Mouse (Mus musculus) intestine, postnatal 0 days (tissue): ENCODE measurements around the gene Ccnt1. TPM values are rescaled to one million over a fixed set of nuclear protein-coding genes. Genes with fewer than 3 reads are reported as not detected.

Experiments
- ATAC-seq: fragments of 200-750 bp; cut with Nextera tagmentation; 2 replicates; pipeline ENCODE4 v1.8.0; 2017; ENCODE audit warnings: mild to moderate bottlenecking, moderate TSS enrichment, moderate library complexity
- H3K27ac ChIP-seq: fragments of 300-500 bp; sonication (generic); 2 replicates; pipeline ENCODE4 v1.5.1; 2014; ENCODE audit warnings: mild to moderate bottlenecking, low read depth, low read length, moderate library complexity
- H3K27me3 ChIP-seq: fragments of 300-500 bp; sonication (generic); replicated peaks from 2 replicates; pipeline ENCODE4 v1.6.1; 2014; ENCODE audit warnings: low read length, mixed read lengths; ENCODE audit not compliant: control insufficient read depth, insufficient read depth
- H3K36me3 ChIP-seq: fragments of 300-500 bp; sonication (generic); 2 replicates; pipeline ENCODE4 v1.6.1; 2014; ENCODE audit warnings: mild to moderate bottlenecking, moderate library complexity; ENCODE audit not compliant: control insufficient read depth, insufficient read depth
- H3K4me1 ChIP-seq: fragments of 300-500 bp; sonication (generic); replicated peaks from 2 replicates; pipeline ENCODE4 v1.6.1; 2014; ENCODE audit warnings: antibody characterized with exemption, low read length, mixed read lengths; ENCODE audit not compliant: control insufficient read depth, insufficient read depth
- H3K4me2 ChIP-seq: fragments of 300-500 bp; sonication (generic); replicated peaks from 2 replicates; pipeline ENCODE4 v1.6.1; 2014; ENCODE audit warnings: low read depth, mild to moderate bottlenecking, moderate library complexity
- H3K4me3 ChIP-seq: fragments of 300-500 bp; sonication (generic); 2 replicates; pipeline ENCODE4 v1.5.1; 2014; ENCODE audit warnings: low read depth, low read length
- H3K9ac ChIP-seq: fragments of 300-500 bp; sonication (generic); 2 replicates; pipeline ENCODE4 v1.6.1; 2014; ENCODE audit warnings: mild to moderate bottlenecking, low read depth, low read length
- H3K9me3 ChIP-seq: fragments of 300-500 bp; sonication (generic); 2 replicates; pipeline ENCODE4 v1.6.1; 2016; ENCODE audit warnings: mixed run types; ENCODE audit not compliant: control insufficient read depth
- CTCF ChIP-seq: sonication (generic); IDR thresholded peaks from 2 replicates; pipeline ENCODE4 v1.5.1; 2016; ENCODE audit warnings: low read depth, mild to moderate bottlenecking, control low read depth, antibody characterized with exemption, moderate library complexity
- WGBS: fragments of 180-500 bp; shearing (Covaris S2); extraction: QIAGEN DNeasy Blood & Tissue Kit; methylation state at CpG from one replicate; pipeline ENCODE4 v1.1.7; 2014; 5-methylcytosine and 5-hydroxymethylcytosine counted together
- polyA plus RNA-seq: library from polyadenylated mRNA; unstranded; fragments of >200 nt; fragmentation: Nextera tagmentation; extraction: Ambion mirVana; gene quantifications from 2 replicates; pipeline ENCODE4 v1.2.1, GENCODE M21; 2015

Ccnt1 gene
- polyA plus RNA-seq, 1 experiment from 2014 or later, result 21.1 TPM

GRCm38 (mm10) chr15:98612229-98612628 lies 41.5 kb upstream of the Ccnt1 start:
- Histone ChIP-seq H3K27me3 (no peaks in the 10 kb centered on the region), H3K27ac (no peak overlapping the region), H3K4me2 (no peak overlapping the region), H3K9ac (no peak overlapping the region), H3K4me1 (no peaks in the 10 kb centered on the region; the same call in 1 of the 2 replicates), H3K9me3 (no peaks in the 10 kb centered on the region), H3K4me3 (no peak overlapping the region), H3K36me3 (no peaks in the 10 kb centered on the region)
- WGBS, result 97% methylated on average over 3 of the region's 3 CpGs
- no peak for ATAC-seq
- TF ChIP-seq CTCF, result no peak

GRCm38 (mm10) chr15:98610131-98610633 lies 39.5 kb upstream of the Ccnt1 start:
- 7% methylated on average over 12 of the region's 12 CpGs for WGBS
- Histone ChIP-seq H3K4me3 (peak overlapping the region; percentile 86), H3K27me3 (no peaks in the 10 kb centered on the region), H3K27ac (peak overlapping the region; percentile 97), H3K36me3 (no peaks in the 10 kb centered on the region), H3K9ac (peak overlapping the region; percentile 90), H3K9me3 (no peaks in the 10 kb centered on the region), H3K4me1 (peaks cover 3% of the 10 kb centered on the region; the same call in 1 of the 2 replicates), H3K4me2 (peak overlapping the region; percentile 78)
- no peak for ATAC-seq
- no peak for TF ChIP-seq CTCF

- under 1% methylated on average over 53 of the region's 75 CpGs for WGBS
- no peaks in the 10 kb centered on the region for H3K9me3 ChIP-seq
- H3K36me3 ChIP-seq, result 0 out of 2 replicates have a peak, but pooled peaks cover 2% of the 10 kb centered on the region
- TF ChIP-seq CTCF, result no peak
- H3K4me2 ChIP-seq, result peak within 1 kb of the TSS; percentile 78
- H3K27me3 ChIP-seq, result no peaks in the 10 kb centered on the region
- H3K27ac ChIP-seq, result peak within 1 kb of the TSS; percentile 97
- ATAC-seq, result peak; percentile 89
- peak within 1 kb of the TSS; percentile 90 for H3K9ac ChIP-seq
- peak within 1 kb of the TSS; percentile 86 for H3K4me3 ChIP-seq
- H3K4me1 ChIP-seq, result peaks cover 3% of the 10 kb centered on the region; the same call in 1 of the 2 replicates
These were observed 38.8 kb upstream of the Ccnt1 start, which contains the start of gene Adcy6 for GRCm38 (mm10) chr15:98609331-98610130. TSS of gene Adcy6 (minus strand) at chr15:98610076.

- Histone ChIP-seq H3K4me2 (peak overlapping the region; percentile 78), H3K4me1 (peaks cover 3% of the 10 kb centered on the region; the same call in 1 of the 2 replicates), H3K36me3 (peaks cover 10% of the 10 kb centered on the region; the same call in 1 of the 2 replicates), H3K27ac (peak overlapping the region; percentile 97), H3K27me3 (no peaks in the 10 kb centered on the region), H3K9ac (peak overlapping the region; percentile 90), H3K9me3 (no peaks in the 10 kb centered on the region), H3K4me3 (peak overlapping the region; percentile 86)
- 1% methylated on average over 12 of the region's 26 CpGs for WGBS
- peak; percentile 43 for ATAC-seq
- no peak for TF ChIP-seq CTCF
These were observed 38.1 kb upstream of the Ccnt1 start for GRCm38 (mm10) chr15:98608784-98609250.

- peaks cover 3% of the 10 kb centered on the region; the same call in 1 of the 2 replicates for H3K4me1 ChIP-seq
- ATAC-seq, result no peak
These were observed 37.5 kb upstream of the Ccnt1 start for GRCm38 (mm10) chr15:98608058-98608783.

GRCm38 (mm10) chr15:98607557-98607956 lies 36.8 kb upstream of the Ccnt1 start:
- Histone ChIP-seq H3K27ac (peak overlapping the region; percentile 97; the same call in 1 of the 2 replicates), H3K4me3 (peak overlapping the region; percentile 86), H3K36me3 (peaks cover 20% of the 10 kb centered on the region), H3K9me3 (no peaks in the 10 kb centered on the region), H3K9ac (no peak overlapping the region), H3K27me3 (no peaks in the 10 kb centered on the region), H3K4me2 (peak overlapping the region; percentile 78), H3K4me1 (peaks cover 5% of the 10 kb centered on the region)
- WGBS, result 14% methylated on average over 4 of the region's 4 CpGs
- no peak for TF ChIP-seq CTCF
- no peak for ATAC-seq

More at GRCm38 (mm10) chr15:98608058-98608783, 37.5 kb upstream of the Ccnt1 start:
- no peaks in the 10 kb centered on the region for H3K27me3 ChIP-seq
- no peaks in the 10 kb centered on the region for H3K9me3 ChIP-seq
- 10% methylated on average over 9 of the region's 10 CpGs for WGBS
- peaks cover 16% of the 10 kb centered on the region for H3K36me3 ChIP-seq
- H3K4me3 ChIP-seq, result peak overlapping the region; percentile 86
- no peak for TF ChIP-seq CTCF
- peak overlapping the region; percentile 78 for H3K4me2 ChIP-seq
- H3K27ac ChIP-seq, result peak overlapping the region; percentile 97
- peak overlapping the region; percentile 90 for H3K9ac ChIP-seq
